Mouse (Mus musculus) activated CD4-positive, CD25-positive, alpha-beta regulatory T cell, adult 9 weeks (primary cell): ENCODE results near the gene Tspan1. TPM values are rescaled to one million over a fixed set of nuclear protein-coding genes. Genes with fewer than 3 reads are reported as not detected.

Experiments used
- polyA plus RNA-seq: library from polyadenylated mRNA; unstranded; fragments of 100-300 nt; shearing (Covaris generic); gene quantifications from one replicate; pipeline ENCODE4 v1.2.1, GENCODE M21; 2017

Gene Tspan1
- not detected for polyA plus RNA-seq

GRCm38 (mm10) chr4:116167404-116167803 lies at the start of gene Tspan1:
Gene Tspan1, minus strand, starts transcription at chr4:116167601.

DNA sequence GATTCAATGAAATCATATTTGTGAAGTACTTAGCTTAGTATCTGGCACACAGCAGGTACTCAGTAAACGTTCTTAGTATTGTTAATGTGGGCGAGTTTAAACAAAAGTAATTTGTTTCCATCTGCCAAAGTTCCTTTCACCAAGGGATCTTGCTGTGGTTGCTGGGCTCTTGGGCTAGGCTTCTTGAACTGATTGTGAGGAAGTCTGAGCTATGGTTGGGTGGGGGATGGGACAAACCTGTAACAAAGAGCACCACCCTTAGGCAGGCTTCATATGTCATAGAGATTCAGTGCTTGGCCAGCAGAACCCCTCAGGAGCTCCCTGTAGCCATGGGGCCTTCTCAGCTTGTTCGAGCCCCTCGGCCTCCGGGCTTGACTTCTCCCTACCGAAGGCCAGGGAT lies 5.7 kb upstream of the Tspan1 start, which contains the start of the genes 1700042G07Rik and Gm49337:
1700042G07Rik (plus strand) TSS at position 301 of the 400 bp plus-strand sequence.
Gm49337 (plus strand) TSS at position 313 of the 400 bp plus-strand sequence.

GRCm38 (mm10) chr4:116151238-116151637 lies 16.2 kb downstream of the Tspan1 start, which contains the start of gene Lurap1:
Gene Lurap1, minus strand, starts transcription at chr4:116151338.

DNA sequence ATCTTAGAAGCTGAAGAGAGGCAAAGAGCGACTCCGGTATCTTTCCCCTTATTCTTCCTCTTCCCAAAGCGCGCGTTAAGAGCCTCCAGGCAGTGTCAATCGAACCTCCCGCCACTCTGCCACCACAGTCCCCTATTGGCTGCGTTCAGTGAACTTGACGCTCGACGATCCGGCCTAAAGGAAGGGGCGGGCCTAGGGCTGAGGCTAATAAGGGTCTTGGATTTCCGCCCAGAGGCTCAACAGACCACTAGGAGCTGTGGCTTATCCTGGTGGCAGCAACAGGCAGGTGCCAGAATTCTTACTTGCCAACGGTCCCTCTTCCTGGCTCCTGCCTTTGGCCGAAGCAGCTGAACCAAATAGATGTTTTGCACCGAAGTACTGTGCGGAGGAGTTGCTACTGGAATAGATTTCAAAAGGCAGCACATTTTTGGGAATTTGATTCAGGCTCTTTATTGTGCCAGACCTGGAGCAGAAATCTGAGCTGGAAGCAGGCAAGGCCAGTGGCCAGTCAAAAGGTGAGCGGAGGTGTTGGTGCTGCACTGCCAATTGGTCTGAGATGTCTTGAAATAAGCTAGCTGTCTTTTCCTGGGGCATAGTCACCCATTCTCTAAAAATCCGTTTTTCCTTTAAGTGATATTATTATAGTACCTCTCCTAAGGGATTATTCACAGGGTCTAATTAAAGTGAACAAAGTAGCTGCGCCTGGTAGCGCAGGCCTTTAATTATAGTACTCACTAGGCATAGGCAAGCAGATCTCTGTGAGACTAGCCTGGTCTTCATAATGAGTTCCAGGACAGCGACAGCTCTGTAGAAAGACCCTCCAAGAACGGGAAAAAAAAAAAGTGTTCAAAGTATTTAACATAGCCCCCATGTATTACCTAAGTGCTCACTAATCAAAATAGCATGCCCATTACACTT lies 43.5 kb downstream of the Tspan1 start, which contains the start of the genes Rad54l and Pomgnt1:
Rad54l (minus strand) TSS at position 89 of the 918 bp plus-strand sequence.
Pomgnt1 (plus strand) TSS at position 239 of the 918 bp plus-strand sequence.

Other genes with a start within 250 kb of the Tspan1 start
- gene Dmbx1, start 227.7 kb downstream of the Tspan1 start, polyA plus RNA-seq, result not detected
- gene Faah, start 149.7 kb downstream of the Tspan1 start, polyA plus RNA-seq, result 129 TPM
- gene Nsun4, start 113.7 kb downstream of the Tspan1 start, polyA plus RNA-seq, result 33.5 TPM
- 526 TPM for gene Uqcrh, start 92.5 kb downstream of the Tspan1 start, polyA plus RNA-seq
- 45.9 TPM for gene Lrrc41, start 92.3 kb downstream of the Tspan1 start, polyA plus RNA-seq
- gene Rad54l, start 43.9 kb downstream of the Tspan1 start, polyA plus RNA-seq, result 6.5 TPM
- gene Pomgnt1, start 43.8 kb downstream of the Tspan1 start, polyA plus RNA-seq, result 8.0 TPM
- gene Lurap1, start 16.3 kb downstream of the Tspan1 start, polyA plus RNA-seq, result 0.83 TPM
- not detected for gene 1700042G07Rik, start 5.8 kb upstream of the Tspan1 start, polyA plus RNA-seq
- gene Gm49337, start 5.8 kb upstream of the Tspan1 start, polyA plus RNA-seq, result not detected
- 6.1 TPM for gene Pik3r3, start 54.0 kb upstream of the Tspan1 start, polyA plus RNA-seq